Mouse (Mus musculus) left cerebral cortex, postnatal 25 days (tissue): ENCODE results near the gene Fbxo28. TPM values are rescaled to one million over a fixed set of nuclear protein-coding genes. Genes with fewer than 3 reads are reported as not detected.

Experiments used
- DNase-seq, 2 experiments: peaks; one replicate each; pipeline ENCODE4 v3.0.0; 2022; ENCODE audit warnings: low spot score in 2 of 2, mixed read lengths in 1 of 2
- intact Hi-C: fragments of 180-260 bp; cut with DNase I; formaldehyde crosslinking; loops from one replicate; pipeline ENCODE4 v1.15.1; 2025
- total RNA-seq, 2 experiments: library from RNA; stranded (reverse); gene quantifications; 2 replicates each; pipeline ENCODE4 v1.2.3; 2021

Gene Fbxo28
- total RNA-seq, 2 experiments from 2014 or later, result 51.2 to 52.5 TPM

DNA sequence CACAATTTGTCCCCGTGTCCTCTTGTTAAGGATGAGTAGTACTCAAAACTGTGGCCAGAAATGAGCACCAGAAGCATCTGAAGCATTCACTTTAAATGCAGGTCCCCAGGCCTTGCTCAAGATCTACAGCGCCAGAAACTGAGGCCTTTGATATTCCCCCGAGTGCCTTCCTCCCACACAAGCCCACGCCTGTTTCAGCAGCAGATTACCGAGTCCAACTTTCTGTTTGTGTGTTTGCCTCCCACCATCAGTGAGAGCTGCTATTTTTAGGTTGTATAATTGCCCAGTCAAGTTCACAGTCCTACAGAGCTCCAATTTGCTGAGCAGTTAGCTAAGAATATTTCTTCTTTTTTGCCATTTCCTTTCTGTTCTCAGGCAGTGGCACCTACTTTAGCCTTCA, 5.1 kb upstream of the Fbxo28 start:
- DNase-seq, result peak; percentile 31 to 75
- intact Hi-C loops, result no loop called here

DNA sequence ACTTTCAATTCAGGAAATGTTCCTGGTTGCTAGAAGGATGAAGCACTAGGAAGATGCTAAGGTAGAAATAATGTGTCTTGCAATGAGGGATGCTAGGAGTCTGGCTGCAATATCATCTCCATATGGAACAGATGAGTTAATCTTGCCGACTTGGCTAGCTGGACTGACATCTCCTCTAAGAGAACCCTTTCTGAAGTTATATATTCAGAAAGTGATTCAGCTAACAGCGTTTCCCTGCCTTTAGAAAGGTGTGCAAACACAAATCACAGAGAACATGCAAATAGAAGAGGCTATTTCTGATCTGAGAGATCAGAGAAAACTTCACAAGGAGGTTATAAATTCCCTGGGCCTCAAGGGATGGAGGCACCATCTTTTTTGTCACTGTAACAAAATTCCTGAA, 4.4 kb upstream of the Fbxo28 start:
- intact Hi-C loops, result no loop called here
- peak in 1 of 2 experiments; percentile 65 for DNase-seq

DNA sequence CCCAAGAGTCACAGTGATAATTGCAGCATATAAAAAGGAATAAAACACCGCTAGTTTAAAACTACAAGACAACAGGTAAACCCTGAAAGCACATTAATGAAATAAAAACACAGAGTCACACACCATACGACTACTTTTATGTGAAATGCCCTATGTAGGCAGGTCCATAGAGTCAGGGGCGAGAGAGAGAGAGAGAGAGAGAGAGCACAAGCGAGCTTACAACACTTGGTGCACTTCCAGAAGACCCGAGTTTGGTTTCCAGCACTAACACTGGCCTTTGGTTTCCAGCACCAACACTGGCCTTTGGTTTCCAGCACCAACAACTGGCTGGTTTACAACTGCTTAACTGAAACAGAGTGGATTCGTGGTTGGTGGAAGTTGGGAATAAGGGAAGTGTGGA, 564 bp upstream of the Fbxo28 start:
- intact Hi-C loops, result loop anchor here (2.0 kb wide), 1 partner anchor 67 kb away; the partner anchor contains the start of gene Trp53bp2
- DNase-seq, result no peak

DNA sequence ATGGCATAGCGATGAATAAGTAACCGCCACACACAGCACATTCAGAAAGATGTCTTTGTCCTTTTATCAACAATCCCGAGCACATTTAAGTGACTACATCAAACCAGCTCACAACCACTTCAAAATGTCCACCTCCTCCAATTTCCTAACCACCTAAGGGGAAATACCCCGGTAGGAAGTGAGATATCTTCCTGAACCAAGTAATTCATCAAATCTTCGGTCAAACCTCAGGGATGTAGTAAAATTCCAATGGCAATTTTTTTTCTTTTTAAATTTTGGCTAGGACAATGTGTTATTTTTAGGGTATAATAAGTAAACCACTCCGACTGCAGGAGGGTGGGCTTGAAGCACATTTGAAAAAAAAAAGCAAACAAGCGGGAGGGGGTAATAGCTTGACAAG, 1.1 kb downstream of the Fbxo28 start:
- intact Hi-C loops, result loop anchor here (2.0 kb wide), 1 partner anchor 69 kb away; the partner anchor contains the start of gene Trp53bp2
- no peak for DNase-seq

DNA sequence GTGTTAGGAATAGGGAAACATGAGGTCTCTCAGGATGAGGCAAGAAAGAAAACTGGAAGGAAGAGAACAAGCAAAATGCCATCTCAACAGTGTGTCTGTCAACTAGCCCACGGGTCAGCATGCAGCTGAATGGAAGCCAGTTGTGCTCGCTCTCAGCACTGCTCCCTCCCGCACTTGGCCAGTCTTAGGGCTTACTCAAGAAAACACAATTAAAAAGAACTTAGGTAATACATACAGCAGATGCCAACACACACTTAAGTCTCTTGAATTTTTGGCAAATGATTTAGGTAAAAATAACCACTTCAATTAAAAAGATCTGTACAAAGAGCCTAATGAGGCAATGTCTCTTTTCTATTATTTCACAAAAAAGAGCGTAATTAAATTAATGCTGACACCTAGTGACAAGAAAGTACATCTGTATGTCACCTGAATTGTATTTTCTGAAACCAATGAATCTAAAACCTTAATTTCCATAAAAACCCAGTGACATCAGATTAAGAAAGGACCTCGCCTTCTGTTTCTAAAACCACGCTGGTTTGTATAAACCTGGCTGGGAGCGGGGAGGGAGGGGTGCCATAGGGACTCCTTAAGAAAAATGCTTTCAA, 2.4 kb downstream of the Fbxo28 start:
- intact Hi-C loops, result no loop called here
- no peak for DNase-seq

DNA sequence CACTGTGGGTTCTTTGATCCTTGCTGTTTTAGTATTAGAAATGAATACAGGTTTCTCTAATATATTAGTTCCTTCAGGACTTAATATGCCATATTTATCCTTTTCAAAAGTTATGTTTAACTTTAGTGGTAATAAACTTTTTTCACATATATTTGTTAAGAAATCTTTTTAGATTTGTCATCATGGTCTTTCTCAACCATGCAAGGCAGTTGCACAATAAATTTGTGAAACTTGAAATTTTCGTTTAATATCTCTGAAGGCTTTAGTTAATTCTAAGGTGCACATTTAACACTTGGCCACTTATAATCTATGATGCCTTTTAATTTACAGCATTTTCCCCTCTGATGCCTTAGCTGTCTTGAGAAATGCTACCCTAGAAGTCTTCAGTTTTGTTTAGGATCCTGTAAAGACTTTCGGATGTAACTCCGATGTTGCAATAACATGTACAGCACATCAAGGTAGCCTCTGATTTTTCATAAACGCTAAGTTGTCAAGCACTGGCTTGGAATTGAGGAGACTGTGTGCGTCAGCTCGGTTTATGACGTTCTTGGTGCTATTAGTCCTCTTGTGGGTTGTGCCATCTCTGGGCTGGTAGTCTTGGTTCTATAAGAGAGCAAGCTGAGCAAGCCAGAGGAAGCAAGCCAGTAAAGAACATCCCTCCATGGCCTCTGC, 7.5 kb downstream of the Fbxo28 start:
- intact Hi-C loops, result no loop called here
- DNase-seq, result no peak

DNA sequence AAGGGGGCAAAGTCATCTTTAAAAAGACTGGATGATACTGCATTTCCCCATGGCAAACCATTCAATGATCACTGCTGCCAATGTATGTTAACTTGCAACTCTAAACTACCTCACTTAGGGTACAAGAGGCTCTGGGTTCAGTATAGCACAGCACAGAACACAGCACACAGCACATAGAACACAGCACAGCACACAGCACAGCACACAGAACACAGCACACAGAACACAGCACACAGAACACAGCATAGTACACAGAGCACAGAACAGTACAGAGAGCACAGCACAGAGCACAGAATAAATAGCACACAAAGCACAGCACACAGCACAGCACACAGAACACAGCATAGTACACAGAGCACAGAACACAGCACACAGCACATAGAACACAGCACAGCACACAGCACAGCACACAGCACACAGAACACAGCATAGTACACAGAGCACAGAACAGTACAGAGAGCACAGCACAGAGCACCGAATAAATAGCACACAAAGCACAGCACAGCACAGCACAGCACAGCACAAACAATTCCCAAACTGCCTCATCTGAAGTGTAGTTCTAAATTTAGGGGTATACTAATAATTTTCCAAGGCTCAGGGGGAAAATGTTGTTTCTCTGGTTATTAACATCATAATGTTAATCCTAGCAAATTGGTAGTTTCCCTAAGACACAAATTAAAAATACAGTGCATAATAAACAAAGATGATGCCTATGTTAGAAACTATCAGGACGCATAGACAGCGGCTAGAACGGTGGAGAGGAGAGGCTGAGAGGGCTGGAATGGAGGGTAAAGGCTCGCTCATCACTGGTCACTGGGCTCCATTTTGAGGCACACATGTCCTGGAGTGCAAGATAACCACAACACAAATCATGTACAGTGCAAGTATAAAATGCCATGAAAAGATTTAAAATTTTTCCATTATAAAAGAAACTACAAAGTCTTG, 9.1 kb downstream of the Fbxo28 start:
- no peak for DNase-seq
- intact Hi-C loops, result no loop called here

DNA sequence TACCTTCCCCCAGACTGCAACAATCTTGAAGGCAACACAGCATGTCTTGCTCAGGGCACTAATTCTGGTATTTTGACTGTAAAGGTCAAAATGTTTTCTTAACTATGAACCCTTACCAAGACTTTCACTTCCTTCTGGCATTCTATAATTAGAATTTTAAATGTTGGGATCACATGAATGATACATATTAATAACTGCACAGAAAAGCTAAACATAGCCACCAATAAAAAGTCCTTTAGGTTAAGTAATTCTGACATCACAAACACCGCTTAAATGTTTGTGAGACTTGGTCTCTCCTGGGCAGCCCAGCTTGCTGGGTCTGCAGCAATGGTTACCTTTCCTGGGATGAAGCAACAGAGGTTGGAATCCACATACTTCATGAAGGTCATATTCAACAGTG, 15.5 kb downstream of the Fbxo28 start:
- intact Hi-C loops, result no loop called here
- no peak for DNase-seq

DNA sequence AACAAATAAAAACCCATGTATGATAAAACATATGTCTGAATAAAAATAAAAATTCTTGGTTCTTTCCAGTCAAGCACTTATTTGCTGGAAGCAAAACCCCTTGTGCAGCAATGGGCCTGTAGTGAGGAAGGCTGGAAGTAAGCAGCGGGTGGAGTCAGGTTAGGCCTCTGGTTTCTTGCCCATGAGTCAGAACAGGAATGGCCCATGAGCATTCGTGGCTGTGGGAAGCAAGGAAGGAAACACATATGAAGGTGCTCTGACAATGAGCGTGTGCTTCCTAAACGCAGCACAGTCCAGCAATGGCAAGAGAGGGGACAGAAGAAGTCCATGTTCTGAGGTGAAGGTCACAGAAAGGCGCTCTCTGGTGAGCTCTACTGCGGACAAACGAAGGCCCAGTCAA, 16.9 kb downstream of the Fbxo28 start:
- intact Hi-C loops, result no loop called here
- no peak for DNase-seq

DNA sequence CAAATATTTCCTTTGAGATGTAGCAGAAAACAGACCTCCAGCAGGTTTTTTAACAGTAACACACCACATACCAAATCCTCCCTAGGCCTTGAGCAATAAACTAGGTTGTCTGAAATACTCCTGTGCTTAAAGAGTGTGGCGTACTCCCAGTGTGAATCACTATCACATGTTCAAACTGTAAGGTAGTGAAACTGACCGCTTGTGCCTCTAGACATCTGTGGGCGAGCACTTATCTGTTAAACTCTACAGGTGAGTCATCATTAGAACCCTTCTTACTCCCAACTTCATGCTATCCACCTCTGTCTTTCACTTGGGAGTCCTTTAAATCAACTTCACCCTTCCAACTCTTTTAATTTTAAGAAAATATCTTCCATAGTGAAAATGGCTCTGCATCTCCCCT, 18.3 kb downstream of the Fbxo28 start:
- intact Hi-C loops, result no loop called here
- no peak for DNase-seq

DNA sequence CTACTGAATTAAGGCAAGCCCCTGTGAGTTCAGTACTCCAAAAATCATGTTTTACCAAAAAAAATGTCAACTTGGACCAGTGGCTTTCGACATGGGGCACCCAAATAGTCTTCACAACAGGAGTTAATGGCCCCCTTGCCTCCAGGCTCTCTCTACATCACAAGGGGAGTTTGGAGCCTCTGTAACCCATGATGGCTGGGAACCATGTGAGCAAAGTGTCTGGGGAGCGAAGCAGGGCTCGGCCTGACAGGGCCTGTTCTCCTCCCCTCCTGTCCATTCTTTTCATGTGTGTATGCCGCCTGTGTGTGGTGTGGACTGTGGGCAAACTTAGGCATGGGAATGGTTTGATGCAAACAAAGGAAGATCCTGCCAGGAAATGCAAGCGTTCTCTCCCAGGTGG, 27.2 kb downstream of the Fbxo28 start:
- intact Hi-C loops, result no loop called here
- DNase-seq, result no peak

DNA sequence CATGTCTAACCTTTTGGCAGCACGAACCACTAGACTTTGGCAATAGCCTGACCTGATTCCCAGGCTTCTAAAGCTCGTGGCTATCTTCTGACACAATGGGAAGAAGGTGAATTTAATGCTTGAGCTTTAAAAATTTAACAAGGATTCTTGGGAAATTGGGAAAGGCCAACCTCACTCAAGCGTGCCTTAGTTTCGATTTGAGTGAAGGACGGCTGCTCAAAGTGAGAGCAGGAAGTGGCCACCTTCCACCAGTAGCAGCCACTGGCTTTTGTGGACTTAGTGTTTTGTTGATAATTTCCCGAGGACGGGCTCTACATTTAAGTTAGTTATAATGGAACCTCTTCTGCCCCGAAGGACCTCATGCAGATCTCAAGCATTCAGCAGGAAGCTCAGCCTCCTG, 28.2 kb downstream of the Fbxo28 start:
- no peak for DNase-seq
- intact Hi-C loops, result no loop called here

DNA sequence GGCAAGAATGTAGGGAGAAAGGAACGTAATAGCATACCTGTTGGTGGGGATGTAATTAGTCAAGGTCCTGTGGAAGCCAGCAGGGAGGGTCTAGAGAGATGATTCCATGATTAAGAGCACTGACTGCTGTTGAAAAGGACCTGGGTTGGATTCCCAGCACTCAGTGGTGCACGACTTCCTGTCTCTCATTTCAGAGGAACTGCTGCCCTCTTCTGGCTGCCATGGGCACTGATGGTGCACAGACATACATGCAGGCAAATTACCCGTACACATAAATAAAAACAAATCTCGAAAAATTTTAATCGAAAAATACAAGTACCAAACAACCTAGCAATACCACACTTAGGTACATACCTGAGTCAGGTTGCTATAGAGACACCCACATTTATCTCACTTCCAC, 30.1 kb downstream of the Fbxo28 start:
- intact Hi-C loops, result no loop called here
- DNase-seq, result no peak

DNA sequence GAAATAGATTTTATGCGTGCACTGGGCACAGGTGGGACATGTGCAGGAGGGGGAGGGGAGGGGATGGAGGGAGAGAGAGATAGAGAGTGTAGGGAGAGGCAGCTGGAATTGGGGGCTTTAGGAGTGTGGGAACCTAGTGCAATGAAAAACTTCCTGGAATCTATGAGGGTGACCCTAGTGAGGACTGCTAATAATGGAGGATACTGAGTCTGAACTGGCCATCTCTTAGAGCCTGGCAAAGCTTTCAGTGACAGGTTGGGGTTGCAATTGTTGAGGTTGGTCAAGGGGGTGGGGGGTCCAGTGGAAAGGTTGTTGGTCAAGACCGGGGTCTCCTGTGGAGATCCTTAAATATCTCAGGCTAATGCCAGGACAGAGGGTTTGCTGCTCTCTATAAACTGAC, 31.1 kb downstream of the Fbxo28 start:
- intact Hi-C loops, result no loop called here
- DNase-seq, result no peak

DNA sequence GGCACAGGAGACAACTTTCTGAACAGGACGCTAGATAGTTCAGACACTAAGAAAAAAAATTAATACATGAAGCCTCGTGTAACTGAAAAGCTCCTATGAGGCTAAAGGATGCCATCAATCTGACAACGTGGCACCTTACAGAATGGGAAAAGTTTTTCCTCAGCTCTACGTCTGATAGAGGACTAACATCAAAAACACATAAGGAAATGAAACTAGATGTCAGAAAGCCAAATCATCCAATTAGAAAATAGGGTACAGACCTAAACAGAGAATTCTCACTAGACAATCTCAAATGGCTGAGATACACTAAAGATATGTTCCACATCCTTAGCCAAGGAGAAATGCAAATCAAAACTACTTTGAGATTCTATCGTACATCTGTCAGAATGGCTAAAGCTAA, 32.0 kb downstream of the Fbxo28 start:
- intact Hi-C loops, result no loop called here
- DNase-seq, result no peak

DNA sequence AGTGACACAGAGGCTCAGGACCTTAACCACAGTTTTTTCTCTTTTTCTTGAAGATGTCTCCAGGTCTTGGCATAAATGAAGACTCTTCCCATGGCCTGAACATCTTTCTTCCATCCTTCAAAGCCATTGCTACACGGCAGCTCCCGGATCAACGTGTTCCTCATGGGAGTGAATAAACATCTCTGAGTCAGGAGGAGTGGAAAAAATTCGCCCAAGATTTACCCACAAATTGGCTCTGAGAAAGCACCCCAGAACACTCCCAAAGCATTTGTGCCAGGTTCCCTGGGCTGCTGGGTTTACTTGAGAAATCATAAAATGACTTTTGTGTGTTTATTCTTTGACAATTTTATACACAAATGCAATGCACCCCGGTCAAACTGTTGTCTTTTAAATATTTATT, 38.5 kb downstream of the Fbxo28 start:
- DNase-seq, result no peak
- intact Hi-C loops, result no loop called here

DNA sequence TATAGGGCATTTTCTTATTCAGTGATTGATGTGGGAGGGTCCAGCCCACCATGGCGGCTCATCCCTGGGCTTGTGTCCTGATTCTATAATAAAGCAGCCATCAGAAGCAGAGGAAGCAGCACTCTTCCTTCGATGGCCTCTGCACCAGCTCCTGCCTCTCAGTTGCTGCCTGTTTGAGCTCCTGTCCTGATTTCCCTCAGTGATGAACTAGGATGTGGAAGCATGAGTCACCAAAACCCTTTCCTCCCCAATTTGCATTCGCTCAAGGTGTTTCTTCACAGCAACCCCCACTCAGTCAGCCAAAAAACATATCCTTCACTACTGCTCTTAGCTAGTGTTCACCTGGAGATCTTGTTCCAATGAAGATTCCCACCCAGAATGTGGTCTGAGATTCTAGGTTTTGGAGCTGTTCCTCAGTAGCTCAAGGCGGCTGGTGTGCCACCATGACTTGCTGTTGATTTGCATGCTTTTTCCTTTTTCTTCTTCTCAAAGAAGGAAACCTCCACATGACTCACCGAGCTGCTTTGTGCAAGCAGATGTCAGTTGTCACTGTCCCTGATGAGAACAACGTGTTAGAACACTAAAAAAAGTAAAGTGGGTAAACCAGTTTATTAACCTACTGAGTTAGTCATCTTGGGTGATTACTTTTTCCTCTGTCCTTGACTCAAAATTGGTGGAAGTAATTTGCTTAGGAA, 39.1 kb downstream of the Fbxo28 start:
- intact Hi-C loops, result no loop called here
- peak in 1 of 2 experiments; percentile 72 for DNase-seq

DNA sequence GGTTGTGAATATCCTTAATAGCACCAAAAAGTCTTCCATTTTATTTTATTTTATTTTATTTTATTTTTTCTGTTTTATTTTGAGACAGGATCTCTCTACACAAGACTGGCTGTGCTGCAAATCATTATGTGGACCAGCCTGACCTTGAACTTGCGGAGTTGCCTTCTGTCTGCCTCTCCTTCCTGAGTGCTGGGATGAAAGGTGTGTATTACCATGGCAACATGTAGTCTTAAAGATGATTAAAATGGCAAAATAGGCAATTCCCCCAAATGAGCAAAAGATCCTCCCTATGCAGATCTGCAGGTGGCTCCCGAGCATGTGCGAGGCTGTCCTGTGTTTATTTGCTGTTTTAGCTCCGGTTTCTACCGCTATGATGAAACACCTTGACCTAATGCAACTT, 43.6 kb downstream of the Fbxo28 start:
- DNase-seq, result no peak
- intact Hi-C loops, result no loop called here

DNA sequence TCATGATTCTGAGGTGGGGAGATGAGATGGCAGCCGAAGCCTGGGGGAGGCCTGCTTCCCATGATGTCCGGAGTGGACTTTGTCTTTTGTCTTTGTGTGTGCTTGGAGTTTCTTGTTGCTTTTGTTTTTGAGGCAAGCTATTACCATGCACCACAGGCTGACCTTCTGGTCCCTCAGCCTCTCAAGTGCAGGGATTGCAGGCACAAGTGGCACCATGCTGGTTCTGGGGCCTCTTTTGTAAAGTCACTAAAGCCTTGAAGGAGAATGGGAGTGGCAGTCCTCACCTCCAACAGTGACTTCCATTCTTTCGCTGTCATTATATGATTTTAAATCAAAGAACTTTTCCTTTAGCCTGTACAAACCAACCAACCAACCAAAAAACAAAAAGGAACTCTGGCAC, 44.2 kb downstream of the Fbxo28 start:
- no peak for DNase-seq
- intact Hi-C loops, result no loop called here

DNA sequence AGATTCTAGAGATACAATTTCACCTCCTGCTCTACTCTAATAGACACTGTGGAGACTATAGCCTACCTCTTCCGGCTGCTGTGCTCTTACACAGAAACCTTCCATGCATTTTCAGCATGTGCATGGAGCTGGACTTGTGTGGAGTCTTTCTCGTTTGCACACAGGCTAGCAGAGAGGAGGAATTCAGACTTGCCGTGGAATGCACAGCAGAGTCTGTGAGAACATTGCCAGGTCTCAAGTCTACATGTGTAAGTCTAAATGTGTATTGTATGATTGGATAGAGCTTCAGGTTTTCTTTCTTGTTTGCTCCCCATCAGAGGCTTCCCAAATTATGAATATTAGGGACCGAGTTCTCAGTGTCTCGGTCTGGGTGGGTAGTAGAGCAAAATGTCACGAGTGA, 44.6 kb downstream of the Fbxo28 start:
- no peak for DNase-seq
- intact Hi-C loops, result no loop called here
